Mouse (Mus musculus) kidney, postnatal 25 days (tissue): Measurements from ENCODE around the gene Npvf.

Experiments used
- DNase-seq, 2 experiments: peaks; one replicate each; pipeline ENCODE4 v3.0.0; 2021; ENCODE audit warnings: mixed read lengths in 2 of 2

Npvf gene

DNA sequence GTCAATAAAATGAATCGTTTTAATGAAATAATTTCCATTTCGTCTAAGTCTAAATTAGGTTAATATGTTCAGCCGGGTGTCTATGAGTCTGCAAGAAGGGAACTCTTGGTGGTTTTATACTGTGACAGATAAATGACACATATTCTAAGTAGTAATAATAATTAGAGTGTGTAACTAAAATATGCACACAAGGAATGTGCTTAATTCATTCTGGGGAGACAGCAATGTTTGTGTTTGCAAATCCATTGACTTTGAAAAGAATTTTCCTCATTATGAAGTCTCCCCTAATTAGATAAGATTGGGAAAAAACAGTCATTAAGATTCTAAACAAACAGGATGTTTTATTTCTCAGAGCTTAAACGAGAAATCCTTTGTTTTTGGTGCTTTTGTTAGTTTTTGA, at the start of gene Npvf:
Gene Npvf, minus strand, starts transcription at position 84 of the 400 bp plus-strand sequence.
- no peak for DNase-seq

DNA sequence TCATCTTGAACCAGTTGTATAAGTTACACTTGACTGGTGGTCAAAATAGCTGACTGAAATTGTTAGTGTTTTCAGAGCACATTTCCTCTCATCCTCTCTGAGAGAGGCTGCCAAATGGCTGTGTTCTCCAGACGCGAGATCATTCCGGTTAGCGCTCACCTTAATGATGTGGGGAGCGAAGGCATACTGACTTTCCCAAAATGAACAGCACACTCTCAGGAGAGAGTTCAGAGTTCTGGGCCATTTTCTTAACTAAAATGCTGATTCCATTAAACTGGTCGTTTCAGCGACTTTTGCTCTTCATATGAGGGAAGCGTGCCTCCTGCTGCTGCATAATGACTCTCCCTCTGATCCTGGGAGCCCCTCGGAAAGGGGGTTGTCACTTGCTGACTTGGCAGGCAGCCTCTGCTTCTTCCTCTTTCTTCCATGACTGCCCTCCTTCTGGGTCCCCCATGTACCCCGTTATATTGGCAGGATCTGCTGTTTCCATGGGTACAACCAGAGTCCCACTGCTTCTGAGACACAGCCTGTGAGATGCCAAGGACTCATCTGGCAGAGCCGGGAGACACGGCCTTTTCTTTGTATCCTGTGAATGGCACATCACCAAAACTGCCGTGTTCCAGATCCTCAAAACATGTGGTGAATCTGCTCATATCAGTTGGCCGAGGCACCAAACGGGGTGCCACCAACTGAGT, 35.0 kb upstream of the Npvf start:
- DNase-seq = no peak

DNA sequence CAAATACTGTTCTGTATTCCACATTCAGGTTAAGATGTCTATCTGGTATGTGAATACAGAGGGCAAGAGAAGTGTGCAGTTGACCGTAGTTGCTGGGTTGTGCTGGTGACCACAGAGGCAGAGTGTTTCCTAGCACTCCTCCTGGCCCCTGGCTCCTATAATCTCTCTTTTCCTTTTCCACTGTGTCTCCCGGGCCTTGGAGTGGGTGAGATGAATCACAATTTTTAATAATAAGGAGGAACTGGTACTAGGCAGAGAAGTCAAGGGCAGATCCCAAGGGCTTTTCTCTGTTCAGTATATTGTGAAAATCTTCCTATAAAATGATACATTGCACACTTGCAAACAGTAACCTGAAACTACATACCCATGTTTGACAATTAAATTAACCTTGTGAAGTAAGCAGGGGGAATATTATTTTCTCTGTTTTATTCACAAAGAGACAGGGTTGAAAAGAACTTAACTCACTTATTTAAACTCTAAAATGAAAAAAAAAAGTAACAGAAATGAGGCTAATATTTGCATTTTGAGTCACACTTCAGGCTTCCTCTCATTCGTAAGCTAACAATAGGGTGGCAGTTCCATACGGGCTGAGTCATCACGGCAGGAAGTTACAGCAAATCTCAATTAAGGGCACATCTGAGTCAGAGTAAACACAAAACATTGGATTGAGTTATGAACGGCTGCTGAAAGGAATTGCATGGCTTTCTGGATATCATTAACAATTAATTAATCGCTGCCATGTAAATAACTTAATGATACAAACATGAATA, 30.6 kb upstream of the Npvf start:
- DNase-seq = no peak

DNA sequence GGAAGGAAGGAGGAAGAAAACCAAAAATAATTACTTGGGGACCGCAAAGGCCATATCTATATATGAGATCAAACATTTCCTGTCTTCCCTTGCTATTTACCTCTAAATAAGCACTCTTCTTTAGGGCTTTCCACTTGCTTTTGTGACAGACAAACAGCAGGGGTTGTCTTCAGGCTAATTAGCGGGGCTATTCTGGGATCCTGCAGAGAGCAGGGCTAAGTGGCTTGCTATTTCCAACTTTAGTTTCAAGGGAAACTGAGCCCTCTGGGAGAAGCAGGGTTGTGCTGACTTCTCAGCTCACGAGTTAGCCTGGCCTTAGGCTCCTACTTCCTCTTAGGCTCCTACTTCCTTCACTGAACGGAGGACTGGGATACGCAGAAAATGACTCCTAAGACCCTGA, 27.3 kb upstream of the Npvf start:
- DNase-seq = no peak

DNA sequence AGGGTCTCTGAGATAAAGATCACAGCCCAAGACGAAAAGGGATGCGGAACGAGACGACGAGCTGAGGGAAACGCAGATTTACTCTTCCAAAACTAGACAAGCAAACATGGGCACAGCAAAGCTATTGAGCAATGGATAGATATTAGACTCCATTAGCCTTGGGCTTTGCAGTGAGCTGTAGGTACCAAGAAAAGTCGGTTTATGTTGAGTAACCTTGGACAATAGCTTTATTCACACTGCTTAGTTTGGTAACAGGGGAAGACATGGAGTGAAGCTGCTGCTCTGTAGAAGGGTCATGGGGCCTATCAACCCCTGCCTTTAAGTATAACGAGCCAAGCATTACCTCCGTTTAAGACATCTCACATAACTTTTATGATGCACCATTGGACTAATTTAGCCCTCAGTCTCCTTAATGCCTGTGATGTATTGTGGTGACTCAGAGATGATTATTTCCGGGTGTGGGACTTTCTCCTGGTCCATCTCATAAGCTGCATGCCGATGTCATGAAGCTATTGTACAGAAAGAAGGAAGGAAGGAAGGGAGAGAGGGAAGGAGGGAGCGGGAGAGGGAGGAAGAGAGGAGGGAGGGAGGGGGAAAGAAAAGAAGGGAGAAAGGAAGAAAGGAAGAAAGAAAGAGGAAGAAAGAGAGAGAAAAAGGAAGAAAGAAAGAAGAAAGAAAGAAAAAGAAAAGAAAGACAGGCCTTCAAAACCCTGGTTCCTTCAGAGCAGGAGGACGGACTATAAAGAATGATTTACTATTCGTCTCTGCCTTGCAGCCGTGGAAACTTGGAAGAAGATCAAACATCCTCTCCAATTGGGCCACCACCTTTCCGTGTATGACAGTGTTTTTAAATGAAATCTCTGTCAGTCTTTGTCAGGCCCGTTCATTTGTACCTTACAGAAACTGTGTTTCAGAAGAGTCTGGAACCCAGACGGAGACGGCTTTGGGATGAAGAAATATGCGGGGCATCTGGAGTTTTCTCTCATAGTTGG, 26.3 kb upstream of the Npvf start:
- DNase-seq = no peak

DNA sequence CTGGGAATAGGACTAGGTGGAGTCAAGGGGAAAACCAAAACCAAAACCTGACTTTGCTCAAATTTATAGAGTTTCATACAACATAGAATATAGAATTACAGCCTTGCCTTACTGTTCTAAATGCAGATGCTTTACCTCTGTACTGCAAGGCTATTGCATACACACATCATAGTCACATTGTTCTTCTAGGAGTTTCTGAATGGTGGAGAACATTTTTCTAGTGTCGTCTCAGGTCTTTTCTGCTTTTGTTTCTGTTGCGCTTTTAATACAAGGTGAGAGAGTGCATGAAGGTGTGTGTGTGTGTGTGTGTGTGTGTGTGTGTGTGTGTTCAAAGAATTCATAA, 25.2 kb upstream of the Npvf start:
- DNase-seq = no peak

DNA sequence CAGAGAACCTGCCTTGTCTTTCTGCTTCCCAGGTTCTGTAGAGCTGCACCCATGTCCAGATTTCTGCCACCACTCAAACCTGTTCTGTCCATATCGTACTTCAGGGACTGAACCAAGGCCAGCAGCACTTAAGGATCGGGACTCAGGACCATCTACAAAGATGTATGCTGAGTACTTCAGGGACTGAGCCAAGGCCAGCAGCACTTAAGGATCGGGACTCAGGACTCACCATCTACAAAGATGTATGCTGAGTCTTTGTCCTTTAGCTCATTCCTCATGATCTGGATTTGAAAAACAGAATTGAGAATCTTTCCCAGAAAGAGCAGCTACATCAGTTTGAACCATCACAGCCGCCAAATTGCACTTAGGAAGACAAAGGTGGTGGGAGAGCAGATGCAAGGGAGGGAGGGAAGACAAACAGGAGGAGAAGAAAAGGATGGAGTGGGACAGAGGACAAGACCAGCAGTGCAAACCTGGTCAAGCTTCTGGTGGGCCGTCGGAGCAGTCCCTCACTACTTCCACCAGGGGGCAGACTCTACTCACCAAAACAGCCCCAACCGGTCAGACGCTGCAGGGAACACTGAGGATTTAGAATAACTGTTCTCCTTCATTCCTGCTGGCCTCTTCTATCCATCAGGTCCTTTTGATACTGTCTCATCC, 24.7 kb upstream of the Npvf start:
- DNase-seq = peak; percentile 64 to 74

DNA sequence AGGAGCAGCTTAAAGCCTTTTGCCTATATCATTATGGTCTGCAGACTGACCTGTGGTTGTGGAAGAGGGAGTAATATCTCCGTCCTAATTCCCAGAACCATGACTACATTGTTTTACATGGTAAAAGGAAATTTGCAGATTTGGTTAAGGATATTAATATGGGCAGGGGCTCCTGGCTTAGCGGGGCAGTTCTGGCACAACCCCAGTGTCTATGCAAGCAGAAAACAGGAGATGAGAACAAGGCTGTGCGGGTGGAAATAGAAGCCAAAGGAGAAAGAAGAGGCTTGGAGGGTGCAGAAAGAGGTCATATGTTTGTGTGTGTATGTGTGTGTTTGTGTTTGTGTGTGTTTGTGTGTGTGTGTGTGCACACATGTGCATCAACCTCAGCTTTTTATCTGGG, 17.0 kb upstream of the Npvf start:
- no peak for DNase-seq

DNA sequence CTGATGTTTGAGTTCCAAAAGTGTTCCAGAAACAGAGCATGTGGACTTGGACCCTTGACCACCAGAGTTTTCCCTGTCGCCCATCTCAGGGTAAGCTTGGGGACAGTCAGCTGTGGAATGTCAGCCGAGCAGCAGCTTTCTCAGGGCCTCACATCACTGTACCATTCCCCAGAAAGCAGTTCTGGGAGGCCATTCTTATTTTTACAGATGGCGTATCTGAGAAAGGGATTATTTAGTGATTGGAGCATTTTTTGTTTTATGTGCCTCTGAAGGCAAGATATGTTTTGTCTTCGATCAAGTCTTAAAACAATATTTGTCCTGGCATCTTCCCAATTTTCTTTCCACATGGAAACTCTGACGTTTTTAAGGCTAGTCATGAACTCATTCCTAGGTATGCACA, 12.7 kb upstream of the Npvf start:
- no peak for DNase-seq

DNA sequence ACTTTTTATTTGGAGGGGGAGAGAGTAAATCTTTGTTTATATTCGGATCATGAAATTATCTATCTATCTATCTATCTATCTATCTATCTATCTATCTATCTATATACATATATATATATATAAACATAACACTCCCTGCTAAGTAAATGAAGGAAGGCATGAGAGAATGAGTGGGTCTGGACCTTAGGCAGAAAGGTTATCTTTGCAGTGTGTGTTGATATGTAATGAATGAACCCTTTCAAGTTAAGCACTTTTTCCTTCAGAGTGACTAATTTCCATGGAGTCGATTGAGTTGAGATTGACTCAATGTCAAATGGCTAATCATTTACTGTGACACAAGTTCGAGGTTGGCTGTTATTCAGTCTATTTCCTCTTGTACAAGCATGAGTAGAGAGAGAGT, 10.8 kb upstream of the Npvf start:
- no peak for DNase-seq

DNA sequence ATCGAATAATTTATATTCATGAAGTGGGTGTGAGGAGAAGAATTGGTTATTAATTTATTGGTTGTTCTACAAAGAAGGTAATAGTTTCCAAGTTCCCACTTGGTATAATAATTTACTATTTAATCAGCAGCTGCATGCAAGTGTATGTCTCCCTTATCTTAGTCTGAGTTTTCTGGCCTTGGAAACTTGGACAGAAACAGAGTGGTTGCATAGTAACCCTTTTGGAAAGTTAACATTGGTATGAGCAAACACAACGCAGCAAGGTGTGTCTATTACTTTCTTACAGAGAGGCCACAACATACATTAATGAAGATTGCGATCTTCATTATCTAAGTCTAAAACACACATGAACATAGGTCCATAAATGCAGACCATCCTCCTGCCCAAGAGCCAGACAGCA, 10.0 kb upstream of the Npvf start:
- DNase-seq = no peak

DNA sequence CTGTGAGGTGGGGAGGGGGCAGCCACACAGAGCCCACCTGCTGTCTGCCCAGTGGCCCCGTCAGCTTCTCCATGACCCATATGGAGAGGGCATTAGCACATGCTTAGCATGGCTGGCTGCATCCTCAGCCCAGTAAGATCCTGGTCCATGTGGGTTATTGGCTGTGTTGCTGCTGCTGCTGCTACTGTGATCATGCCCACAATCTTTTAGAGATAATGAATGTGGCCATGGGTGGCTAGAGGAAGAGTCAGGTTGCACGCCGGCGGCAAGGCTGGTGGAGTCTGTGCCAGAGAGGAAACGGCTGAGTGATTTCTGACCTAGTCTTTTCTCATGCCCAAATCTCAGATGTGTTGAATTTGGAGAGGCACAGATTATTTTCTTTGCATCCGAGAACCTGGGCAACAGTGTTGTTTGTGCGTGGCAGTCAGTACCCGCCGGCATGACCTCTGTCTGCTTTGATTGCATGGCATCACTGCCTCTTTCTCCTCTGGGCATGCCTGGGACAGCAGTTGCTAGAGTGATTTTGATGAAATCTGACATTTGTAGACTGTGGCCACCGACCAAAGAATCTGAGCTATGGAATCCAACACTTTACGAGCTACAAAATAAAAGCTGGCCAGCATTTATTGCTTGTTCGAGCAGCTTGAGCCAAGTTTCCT, 8.8 kb upstream of the Npvf start:
- peak in 1 of 2 experiments; percentile 39 for DNase-seq

DNA sequence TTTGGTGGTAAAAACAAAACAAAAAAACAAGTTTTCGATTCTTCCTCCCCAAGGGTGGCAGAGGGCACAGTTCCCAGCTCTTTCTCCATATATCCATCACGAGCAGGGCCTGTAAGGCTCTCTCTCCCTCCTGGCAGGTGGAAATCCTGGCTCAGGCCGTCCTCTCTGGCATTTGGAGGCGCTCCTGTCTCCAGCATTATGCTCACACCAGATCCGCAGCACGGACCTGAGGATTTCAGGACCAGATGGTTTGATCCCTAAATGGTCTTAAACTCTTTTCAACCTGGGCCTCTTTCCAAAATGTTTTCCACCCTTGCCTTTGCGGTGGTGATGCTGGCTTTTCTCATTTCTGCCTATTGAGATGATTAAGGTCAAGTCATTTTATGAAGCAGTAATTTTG, 7.5 kb upstream of the Npvf start:
- DNase-seq = no peak

DNA sequence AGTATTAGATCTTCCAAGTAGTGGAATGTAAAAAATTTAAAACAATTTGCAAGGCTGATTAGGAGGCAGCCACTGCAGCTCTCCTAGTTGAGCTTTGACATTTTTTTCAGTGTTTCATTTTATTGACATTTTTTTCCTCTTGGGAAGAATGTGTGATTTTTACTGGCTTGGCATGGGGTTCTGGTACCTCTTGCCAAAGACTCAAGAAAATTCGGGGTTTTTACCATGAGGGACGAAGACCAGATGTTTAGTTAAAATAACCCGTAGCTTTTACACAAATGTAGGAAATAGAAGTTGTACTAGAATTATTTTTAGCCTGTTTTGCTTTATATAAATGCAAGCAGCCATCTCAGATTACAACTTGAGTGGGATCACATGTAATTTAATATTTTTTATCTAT, 4.2 kb upstream of the Npvf start:
- no peak for DNase-seq

DNA sequence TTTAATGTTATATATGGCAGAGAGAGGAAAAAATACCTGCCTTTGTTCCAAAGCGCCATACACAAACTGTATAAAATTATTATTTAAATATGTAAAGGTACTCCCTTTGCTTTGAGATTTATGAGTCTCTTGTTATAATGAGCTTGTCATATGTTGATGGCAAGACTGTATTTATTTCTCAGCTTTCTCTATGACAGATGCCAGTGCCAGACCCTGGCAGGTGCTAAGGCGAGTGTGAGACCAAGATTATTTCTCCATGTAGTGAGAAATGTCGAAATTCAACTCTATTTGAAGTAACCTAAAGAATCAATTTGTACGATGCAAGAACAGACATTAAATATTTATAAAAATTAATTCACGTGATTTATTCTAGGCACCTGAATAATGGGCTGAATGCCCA, 3.8 kb upstream of the Npvf start:
- DNase-seq = no peak

DNA sequence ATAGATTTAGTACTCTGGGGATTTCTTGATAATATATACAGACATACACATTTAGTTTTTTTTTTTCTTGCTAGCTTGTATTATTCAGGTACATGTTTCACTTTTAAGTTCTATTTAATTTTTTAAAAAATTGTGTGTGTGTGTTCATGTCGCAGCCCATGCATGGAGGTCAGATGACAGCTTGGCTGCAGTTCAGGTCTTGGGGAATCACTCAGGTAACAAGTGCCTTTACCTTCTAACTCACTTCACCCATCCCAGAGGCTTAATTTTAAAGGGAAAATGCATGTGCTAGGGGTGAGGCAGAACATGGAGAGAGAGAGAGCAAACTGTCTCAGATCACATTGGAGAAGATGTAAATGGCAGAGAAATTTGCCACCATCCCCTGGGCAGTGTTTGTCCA, 2.2 kb upstream of the Npvf start:
- no peak for DNase-seq

DNA sequence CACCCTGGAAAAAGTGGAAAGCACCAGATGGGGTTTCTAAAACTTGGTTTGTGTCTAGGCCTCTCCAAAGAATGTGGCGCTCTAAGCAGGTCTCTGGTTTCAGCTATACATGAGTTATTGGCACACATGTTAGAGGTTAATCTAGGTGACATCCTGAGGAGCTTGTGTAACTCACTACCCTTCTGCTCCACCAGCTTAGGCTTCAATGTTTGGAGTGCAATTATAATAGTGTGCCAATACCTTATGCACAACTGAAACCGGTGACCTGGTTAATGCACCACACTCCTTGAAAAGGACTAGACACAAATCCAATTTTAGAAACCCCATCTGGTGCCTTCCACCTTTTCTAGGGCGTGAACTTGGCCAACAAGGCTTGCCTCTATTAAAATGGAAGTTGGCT, 1.7 kb upstream of the Npvf start:
- no peak for DNase-seq

DNA sequence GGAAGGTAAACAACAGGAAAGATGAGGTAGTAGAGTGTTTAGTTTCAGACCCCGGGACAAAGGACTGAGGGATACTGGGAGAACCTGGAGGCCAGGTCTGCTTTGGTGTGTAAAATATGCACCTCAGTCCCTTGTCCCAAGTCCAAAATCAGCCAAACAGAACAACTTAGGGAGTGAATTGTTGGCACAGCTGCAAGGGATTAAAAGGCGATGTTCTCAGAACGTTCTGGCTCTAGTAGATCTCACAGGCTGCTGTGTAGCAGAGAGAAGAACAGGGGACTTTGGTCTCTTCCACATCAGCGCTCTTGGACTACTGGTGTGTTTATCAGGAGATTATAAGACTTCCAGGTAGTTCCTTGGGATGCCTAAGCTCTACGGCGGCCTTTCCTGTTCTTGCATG, 6.6 kb downstream of the Npvf start:
- DNase-seq = peak; percentile 68 to 82

DNA sequence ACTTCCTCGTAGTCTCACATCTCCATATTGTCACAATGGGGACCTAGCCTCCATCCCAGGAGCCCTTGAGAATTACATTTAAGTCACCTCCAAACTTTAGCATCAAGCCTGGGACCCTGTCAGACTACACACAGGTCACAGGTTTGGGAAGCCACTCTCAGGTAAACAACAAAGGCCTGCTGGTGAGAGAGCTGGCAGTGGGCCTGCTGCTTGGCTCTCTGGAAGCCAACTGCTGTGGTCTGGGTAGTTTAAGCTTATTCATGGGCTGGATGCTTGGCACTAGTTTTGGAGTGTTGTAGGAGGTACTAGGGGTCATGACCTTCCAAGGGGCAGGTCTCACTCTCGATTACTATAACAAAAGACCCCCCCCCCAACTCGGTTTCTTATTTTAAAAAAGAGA, 7.6 kb downstream of the Npvf start:
- DNase-seq = peak in 1 of 2 experiments; percentile 20

DNA sequence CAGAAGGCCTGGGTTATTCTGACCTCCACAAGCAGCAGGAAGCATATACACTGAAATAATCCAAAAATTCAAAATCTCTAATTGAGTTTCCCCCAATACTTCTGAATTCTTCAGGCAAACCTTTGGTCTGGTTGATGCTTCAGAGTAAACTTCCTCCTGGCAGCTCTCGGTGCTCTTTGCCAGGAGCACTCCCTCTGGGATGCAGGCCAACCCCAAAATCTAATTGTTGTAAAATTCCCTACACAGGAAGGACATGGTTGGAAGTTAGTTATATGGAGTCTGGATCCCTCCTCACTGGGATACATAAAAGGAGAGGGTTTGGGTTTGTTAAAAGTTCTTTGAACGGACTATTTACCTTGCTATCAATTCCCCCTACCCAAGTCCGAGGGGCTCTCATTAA, 9.5 kb downstream of the Npvf start:
- DNase-seq = no peak

DNA sequence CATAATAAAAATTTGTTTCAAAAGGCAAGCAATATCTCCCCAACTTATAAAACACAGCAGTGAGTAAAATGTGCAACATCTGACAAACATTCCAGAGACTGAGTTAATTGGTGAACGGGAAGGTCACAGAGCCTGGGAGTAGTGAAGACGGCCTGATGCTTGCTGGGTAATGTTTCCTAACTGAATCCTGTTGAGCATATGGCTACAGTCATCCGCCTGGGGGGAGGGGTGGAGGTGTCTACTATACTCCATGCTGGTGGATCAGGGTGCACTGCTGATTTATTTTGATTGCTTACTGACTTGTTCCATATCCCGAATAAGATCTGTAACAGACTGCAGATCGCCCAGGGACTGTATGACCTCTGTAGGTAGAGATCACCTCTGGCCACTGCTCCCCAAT, 12.3 kb downstream of the Npvf start:
- DNase-seq = no peak

DNA sequence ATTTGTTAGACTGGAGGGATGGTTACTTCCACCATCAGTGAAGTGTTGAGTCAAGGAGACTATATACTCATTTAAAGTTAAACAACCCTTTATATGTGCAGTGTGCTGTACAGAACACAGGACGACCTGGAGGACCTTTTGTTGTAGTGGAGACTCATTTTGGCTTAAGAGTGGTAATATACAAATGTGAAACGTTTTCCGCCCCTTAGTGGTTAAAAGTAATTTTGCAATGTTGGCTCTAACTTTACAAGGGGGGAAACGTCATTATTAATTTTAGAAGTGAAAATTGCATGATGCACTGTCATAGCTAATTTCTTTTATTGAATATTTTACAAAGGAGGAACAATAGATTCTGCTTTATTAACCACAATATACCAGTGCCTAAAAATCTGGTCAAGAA, 13.9 kb downstream of the Npvf start:
- peak in 1 of 2 experiments; percentile 25 for DNase-seq
